Mouse (Mus musculus): Measurements from ENCODE around the gene Gm17606. TPM values are rescaled to one million over a fixed set of nuclear protein-coding genes. Genes with fewer than 3 reads are reported as not detected.
"Not testable (repeated sequence)": the region's sequence is repeated elsewhere in the genome, so short reads cannot be mapped to it uniquely, and the experiment has no call there.

Gm17606 gene
- polyA plus RNA-seq (2012; rRNA removed): not detected in 2 replicates

DNA sequence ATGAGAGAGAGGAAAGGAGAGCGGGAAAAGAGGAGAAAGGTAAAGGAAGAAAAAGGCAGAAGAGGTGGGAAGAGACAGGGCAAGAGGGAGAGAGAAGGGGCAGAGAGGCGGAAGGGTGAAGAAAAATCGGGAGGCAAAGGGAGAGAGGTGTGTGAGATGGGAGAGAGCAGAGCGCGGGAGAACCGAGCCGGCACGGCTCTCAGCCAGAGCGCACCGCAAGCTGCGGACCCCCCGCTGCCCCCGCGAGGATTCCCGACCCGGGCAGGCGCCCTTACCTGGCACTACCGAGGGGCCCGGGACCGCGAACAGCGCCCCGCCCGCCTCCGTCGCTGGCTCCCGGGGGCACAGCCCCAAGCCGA, at the start of gene Gm17606:
Gm17606 (plus strand) TSS at position 7 of the 359 bp plus-strand sequence.
- DNase-seq (ENCODE audit: low read depth): no peak

GRCm38 (mm10) chr14:54591056-54591455, 49.7 kb upstream of the Gm17606 start:
- no peak for DNase-seq (ENCODE audit: low read depth)

GRCm38 (mm10) chr14:54592319-54592934, 48.3 kb upstream of the Gm17606 start:
- no peak for DNase-seq (ENCODE audit: low read depth)

- no peak for DNase-seq (ENCODE audit: low read depth)
Observed at GRCm38 (mm10) chr14:54594055-54594454, 46.7 kb upstream of the Gm17606 start.

DNA sequence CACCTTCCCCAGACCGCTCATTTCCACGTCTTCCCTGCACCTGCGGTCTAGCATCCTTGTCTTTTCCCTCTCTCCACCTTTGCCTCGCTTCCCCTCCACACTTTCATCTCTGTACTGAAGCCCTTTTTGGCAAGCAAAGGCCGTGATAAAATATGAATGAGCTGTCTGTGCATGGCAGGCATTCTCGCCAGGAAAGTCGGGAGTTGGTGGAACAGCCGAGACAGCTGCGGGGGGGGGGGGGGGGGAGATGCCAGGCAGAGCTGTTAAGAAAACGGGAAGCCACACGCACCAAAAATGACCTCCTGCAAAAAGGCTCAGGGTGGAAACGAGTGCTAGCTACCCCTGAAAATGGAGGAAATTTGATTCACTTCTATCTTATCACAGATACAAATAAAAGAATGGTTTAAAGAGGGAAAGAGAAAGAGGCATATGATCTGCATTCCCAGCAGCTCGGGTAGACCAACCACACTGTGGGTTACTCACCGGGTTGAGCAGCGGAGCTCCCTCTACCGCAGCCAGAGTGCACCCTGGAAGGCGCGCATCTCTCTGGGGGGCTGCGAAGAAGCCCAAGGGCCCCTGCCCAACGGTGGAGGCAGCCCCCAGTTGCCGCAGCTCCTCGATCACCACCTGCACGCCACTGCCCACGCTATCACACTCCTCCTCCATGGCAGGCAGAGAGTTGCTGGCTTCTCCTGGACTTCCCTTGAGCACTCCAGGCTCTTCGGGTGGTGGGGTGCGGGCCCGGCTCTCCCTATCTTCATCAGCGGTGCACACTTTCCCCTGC, 45.9 kb upstream of the Gm17606 start:
- no peak for DNase-seq (ENCODE audit: low read depth)

GRCm38 (mm10) chr14:54597084-54597483, 43.7 kb upstream of the Gm17606 start:
- DNase-seq (ENCODE audit: low read depth): no peak

DNA sequence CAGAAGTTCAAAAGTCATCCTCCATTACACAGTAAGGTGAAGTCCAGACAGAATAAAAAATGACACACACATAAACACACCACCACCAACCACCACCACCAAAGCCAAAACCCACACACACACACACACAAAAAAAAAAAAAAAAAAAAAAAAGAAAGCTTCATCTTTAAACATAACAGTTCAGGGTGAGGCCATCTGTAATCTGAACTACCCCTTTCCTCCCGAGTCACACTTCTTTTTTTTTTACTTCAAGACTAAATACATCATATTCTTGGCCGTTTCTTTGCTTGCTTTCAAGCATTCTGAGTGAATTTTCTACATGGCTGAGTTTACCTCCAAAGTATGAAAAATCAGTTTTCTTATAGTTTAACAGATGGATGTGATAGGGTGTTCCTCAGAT, 39.2 kb upstream of the Gm17606 start:
- DNase-seq (ENCODE audit: low read depth): no peak

DNA sequence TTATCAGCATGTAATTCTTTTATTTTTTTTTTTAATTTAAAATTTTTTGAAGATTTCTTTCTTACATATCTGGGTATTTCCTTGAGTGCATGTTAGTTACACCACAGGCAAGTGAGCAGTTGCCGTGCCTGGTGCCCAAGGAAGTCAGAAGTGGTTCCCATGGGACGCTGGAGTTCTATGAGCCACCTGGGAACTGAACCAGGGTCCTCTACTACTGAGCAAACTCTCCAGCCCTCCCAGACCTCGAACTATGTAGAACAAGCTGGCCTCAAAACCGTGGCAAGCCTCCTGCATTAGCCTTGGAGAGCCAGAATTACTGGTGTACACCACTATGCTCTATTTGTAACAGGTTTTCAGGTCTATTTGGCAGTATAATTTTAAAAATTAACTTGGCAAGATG, 38.1 kb upstream of the Gm17606 start:
- no peak for DNase-seq (ENCODE audit: low read depth)

GRCm38 (mm10) chr14:54603038-54603654, 37.6 kb upstream of the Gm17606 start:
- DNase-seq (ENCODE audit: low read depth): peak; percentile 73

DNA sequence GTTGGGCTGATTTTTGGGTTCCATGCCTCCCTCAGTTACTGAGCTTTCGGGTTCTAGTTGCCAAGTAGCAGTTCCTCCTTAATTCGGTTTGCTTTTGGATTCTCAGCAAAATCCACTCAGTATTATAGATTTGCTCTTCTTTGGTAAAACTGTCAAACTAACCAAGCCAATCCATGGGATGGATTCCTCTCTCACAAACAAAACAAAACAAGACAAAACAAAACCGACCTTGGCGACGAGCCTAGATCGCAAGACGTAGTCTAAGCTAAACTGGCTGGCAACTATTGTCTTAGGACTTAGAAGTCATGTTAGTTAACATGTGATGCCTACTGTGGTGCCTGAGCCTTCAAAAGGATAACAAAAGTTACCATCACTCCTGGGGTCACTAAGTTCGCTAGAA, 37.1 kb upstream of the Gm17606 start:
- no peak for DNase-seq (ENCODE audit: low read depth)

DNA sequence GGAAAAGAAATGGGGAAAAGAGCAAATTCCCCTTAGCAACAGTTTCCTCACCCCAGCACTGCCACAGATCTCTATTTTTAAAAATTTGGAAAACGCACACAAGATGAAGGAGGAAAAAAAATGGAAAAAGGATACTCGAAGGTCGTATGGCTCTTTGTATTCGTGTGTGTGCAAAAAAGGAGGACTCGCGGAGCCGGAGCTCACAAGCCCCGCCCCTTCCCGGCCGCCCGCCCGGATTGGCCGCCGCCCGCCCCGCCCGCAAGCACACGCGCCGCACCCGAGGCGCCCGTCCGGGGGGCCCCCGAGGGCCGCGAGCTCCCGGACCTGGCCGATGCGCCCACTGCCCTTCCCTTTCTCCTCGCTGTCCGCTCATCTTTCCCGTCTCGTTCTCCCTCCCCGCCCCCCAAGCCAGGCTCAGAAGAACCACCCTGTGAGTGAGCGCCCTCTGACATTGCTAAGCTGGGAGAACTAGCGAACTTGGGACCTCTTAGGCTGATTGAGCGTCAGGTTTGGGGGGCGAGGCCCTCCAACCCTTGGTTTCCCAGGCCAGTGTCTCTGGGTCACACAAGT, 34.9 kb upstream of the Gm17606 start, which contains the start of gene 4931414P19Rik:
4931414P19Rik (minus strand) TSS at position 242 of the 570 bp plus-strand sequence.
- DNase-seq (ENCODE audit: low read depth): no peak

DNA sequence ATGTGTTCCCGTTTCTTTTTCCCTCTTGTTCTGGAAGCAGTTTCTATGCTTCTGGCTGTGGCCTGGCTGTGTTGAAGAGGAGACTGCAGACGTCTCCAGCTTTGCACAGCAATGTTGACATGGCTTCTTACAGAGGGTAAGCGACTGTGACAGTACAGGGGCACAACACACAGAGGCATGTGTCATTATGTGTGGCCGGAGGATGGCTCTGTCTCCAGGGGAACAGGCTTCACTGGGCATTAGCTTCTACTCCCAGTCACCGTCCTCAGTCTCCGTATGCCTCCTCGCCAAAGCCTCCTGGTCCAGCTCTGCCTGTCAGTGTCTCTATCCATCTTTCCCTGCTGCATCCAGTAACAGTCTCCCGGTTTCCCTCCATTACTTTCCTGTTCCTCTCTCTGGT, 33.5 kb upstream of the Gm17606 start:
- no peak for DNase-seq (ENCODE audit: low read depth)

GRCm38 (mm10) chr14:54609245-54609644, 31.5 kb upstream of the Gm17606 start:
- DNase-seq (ENCODE audit: low read depth): no peak

GRCm38 (mm10) chr14:54609962-54610361, 30.8 kb upstream of the Gm17606 start:
- no peak for DNase-seq (ENCODE audit: low read depth)

- no peak for DNase-seq (ENCODE audit: low read depth)
Observed at GRCm38 (mm10) chr14:54610648-54611047, 30.1 kb upstream of the Gm17606 start.

DNA sequence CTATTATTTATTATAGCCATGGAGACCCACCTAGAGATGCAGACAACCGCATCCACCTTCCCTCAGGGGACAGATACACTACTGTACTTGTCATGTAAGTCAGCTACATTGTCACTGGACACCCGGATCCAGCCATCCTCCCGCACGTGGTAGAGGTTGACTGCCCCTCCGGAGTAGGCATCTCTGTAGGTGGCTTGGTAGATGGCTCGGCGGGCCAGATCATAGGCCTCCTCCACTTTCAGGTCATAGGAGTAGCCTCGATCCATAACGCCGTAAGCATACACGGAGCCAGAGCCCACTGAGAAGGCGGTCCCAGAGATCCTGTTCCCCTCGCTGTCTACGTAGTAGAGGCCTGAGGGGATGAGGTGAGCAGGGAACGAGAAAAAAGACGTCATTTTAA, 26.6 kb upstream of the Gm17606 start:
- DNase-seq (ENCODE audit: low read depth): not testable (repeated sequence)

DNA sequence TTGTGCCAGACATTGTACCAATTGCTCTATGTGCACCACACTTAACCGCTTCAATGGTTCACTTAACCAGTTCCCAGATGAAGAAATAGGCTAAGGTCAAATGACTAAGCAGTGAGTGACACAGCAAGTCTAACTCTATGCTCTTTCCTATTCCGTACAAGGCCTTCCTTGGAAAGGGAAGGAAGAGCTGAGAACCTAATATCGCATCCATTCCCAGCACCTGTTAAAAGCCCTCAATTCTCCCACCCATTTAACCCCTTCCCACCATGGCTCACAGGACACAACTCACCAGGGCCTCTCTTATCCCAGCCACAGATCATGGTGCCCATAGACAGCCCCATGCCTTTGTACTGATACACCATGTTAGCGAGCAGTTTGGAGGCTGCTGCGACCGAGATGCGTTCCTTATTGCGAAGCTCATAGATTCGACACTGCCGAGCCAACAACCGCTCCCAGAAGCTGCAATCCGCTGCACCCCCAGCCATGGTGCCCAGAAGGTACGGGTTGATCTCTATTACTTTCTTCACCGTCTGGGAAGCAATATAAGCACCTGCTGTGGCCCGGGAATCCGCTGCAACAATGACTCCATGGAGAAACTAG, 24.4 kb upstream of the Gm17606 start:
- peak; percentile 34 for DNase-seq (ENCODE audit: low read depth)

- no peak for DNase-seq (ENCODE audit: low read depth)
Observed at GRCm38 (mm10) chr14:54617152-54617896, 23.4 kb upstream of the Gm17606 start.

GRCm38 (mm10) chr14:54617897-54618365, 22.8 kb upstream of the Gm17606 start, which contains the start of gene Psmb5:
Psmb5 (minus strand) TSS chr14:54618022.
- peak; percentile 51 for DNase-seq (ENCODE audit: low read depth)

- no peak for DNase-seq (ENCODE audit: low read depth)
Observed at GRCm38 (mm10) chr14:54621133-54621532, 19.6 kb upstream of the Gm17606 start, which contains the start of gene Psmb11. Psmb11 (plus strand) TSS chr14:54621433.

- no peak for DNase-seq (ENCODE audit: low read depth)
Observed at GRCm38 (mm10) chr14:54623334-54623733, 17.4 kb upstream of the Gm17606 start.
